Mouse (Mus musculus): ENCODE data around the gene Clic3. TPM values are rescaled to one million over a fixed set of nuclear protein-coding genes. Genes with fewer than 3 reads are reported as not detected.

Gene Clic3
- total RNA-seq, 2 experiments from 2014 or later: 0.58 TPM; not detected in 1

DNA sequence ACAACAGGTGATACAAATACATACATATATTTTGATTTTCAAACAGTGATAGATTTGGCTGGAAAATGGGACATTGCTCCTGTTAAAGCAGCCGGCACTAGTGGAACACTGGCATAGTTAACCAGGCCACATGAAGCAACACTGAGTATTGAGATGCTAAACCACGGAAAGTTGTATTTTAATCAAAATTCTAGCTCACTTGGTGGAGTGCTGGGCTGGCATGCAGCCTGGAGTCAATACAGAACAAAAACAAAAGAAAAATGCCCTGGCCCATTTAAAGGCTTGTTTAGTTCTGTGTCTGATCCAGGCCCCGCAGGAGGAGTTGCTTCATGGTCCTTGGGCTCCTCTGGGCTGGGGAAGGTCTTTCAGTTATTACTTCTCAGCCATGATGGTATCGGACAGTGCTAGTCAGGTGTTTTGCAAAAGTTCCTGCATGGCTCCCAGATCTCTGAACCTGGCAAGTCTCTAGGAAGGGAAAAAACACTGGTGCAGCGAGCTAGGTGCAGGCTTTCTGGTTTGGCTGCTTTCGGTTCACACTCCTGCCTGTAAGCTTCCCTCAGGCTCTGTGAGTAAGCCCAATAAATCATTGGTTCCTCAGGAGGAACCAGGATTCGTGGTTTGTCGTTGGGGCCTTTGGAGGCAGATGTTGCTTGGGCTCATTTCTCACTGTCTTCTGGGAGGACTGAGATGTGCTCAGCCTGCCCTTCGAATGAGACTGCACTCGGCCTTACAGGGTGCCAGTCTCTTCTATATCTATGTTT, 23.1 kb downstream of the Clic3 start:
- DNase-seq (ENCODE audit: low spot score in 2 of 2): peak in 1 of 2 experiments; percentile 58

DNA sequence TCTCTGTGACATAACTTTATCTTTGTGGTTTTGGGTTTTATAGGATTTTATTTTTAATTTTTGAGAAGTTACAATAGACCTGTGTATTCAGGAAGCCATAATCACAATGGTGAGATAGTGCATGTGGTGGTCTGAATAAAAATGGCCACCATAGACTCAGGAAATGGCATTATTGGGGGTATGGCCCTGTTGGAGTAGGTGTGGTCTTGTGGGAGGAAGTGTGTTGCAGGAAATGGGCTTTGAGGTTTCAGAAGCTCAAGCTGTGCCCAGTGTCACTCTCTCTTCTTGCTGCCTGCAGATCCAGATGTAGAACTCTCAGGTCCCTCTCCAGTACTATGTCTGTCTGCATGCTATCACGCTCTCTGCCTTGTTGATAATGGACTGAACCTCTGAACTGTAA, 23.9 kb downstream of the Clic3 start:
- DNase-seq (ENCODE audit: low spot score in 2 of 2): no peak

- DNase-seq (ENCODE audit: low spot score in 2 of 2): no peak
Measured at GRCm38 (mm10) chr2:25482969-25483368, 26.3 kb downstream of the Clic3 start.

DNA sequence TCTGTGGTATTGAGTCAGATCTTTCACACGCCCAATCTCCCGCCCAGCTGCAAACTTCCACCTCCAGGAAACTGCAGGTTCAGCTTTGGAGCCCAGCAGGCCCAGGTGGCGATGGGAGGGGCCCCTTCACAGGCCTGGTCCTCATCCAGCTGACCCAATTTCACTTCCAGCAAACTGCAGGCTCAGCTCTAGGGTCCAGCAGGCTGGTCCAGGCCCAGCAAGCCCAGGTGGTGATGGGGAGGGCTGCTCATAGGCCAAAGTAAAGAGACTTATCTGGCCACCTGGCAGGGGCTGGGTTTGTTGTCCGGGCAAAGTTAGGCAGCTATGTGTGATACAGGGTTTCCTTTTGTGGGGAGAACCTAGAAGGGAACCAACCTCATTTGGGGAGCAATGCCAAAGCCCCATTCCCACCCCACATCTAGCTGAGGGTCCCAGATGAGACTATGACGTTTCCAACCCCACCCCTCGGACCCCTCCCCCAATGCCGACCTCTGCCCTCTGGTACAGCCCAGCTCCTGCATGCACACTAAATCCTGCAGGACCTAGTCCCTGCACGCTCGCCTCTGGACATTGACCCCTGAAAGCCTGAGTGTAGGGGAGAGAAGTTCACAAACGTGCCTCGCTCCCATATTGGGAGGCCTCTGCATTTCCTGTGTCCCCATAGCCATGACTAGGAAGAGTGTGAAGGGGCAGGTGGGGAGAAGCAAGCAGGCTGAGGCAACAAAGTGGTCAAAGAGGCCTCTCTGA, 28.4 kb downstream of the Clic3 start:
- no peak for DNase-seq (ENCODE audit: low spot score in 2 of 2)

- DNase-seq (ENCODE audit: low spot score in 2 of 2): no peak
Measured at GRCm38 (mm10) chr2:25487965-25488670, 31.5 kb downstream of the Clic3 start.

- no peak for DNase-seq (ENCODE audit: low spot score in 2 of 2)
Measured at GRCm38 (mm10) chr2:25488671-25489068, 32.0 kb downstream of the Clic3 start.

- no peak for DNase-seq (ENCODE audit: low spot score in 2 of 2)
Measured at GRCm38 (mm10) chr2:25492988-25493387, 36.4 kb downstream of the Clic3 start.

DNA sequence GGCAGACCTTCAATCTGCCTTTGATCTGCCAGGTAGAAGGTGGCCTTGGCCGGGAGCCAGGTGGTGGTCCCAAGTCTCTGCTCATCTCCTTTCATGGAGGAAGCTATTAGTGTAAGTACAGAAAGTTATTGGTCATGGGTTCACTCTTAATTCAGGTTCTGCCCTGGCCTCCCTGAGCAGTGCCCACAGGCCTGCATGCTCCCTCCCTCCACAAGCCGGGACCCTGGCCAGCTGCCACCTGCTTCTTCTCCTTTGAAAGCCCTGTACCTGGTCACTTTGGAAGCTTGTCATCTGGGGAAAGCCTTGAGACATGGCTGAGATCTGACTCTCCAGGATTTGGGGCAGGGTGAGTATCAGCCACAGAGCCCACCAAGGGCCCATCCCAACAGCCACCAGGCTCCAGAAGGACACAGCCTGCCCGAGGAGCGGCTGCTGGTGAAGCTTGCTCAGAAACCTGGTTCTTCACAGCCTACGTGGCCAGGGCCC, 36.9 kb downstream of the Clic3 start, which contains the start of gene Lcn12:
TSS of gene Lcn12 (minus strand) at position 436 of the 486 bp plus-strand sequence.
- DNase-seq (ENCODE audit: low spot score in 2 of 2): no peak

GRCm38 (mm10) chr2:25496462-25496861, 39.8 kb downstream of the Clic3 start:
- DNase-seq (ENCODE audit: low spot score in 2 of 2): no peak

GRCm38 (mm10) chr2:25497846-25498575, 41.4 kb downstream of the Clic3 start:
- no peak for DNase-seq (ENCODE audit: low spot score in 2 of 2)

GRCm38 (mm10) chr2:25498622-25499478, 42.2 kb downstream of the Clic3 start:
- no peak for DNase-seq (ENCODE audit: low spot score in 2 of 2)

DNA sequence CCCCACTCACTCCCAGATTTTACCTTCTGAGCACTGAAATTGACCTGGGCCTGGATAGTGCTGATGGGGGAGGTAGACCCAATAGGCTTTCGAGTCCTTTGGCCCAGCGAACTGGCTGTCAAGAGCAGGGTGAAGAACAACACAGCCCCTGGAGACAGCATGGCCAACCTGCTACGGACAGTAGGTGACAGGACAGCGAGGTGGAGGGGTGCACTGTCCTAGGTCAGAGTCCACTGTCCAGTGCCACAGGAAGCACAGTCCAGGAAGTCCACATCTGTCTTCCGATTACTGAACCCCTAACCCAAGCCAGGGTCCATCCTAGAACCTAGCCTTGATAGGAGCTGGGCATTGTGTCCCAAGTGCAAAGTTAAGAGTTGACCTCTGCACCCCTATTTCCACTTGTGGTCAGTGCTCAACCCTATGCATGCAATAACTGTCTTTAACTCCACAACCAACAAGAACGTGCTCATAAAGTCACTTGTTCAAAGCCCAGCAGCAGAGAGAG, 43.5 kb downstream of the Clic3 start:
- DNase-seq (ENCODE audit: low spot score in 2 of 2): no peak

- peak; percentile 78 to 90 for DNase-seq (ENCODE audit: low spot score in 2 of 2)
Measured at GRCm38 (mm10) chr2:25500576-25501405, 44.2 kb downstream of the Clic3 start, which contains the start of gene Fbxw5. TSS of gene Fbxw5 (plus strand) at chr2:25500750.

DNA sequence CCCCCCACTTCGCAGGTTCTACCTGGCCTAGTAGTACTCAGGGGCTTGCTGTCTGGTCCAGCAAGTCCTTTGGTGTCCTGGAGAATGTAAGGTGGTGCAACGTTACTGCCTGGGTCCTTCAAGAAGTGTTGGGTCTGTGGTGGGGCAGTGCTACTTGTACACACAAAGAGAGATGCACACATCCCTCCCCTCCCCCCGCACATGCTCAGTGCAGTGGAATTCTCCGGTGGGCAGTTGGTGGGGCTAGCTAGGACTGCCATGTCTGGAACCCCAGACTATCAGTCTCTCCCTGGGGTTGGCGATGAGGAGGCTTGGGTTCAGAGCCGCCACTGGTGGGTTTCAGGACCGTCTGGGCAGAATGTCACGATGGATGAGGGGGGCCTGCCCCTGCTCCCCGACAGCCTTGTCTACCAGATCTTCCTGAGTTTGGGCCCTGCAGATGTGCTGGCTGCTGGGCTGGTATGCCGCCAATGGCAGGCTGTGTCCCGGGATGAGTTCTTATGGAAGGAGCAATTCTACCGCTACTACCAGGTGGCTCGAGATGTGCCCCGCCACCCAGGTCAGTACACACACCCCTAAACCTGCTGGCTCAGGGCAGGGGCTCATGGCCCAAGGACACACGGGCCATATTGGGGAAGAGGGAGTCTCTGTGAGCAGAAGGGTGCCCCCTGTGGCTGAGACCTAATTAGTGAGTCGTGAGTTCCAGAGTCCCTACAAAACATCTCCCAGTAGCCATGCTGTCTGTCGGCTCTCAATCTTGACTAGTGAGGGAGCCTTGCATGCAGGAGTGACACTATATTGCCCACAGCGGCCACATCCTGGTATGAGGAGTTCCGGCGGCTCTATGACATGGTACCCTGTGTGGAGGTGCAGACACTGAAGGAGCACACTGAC, 45.2 kb downstream of the Clic3 start, which contains the start of gene C8g:
TSS of gene C8g (minus strand) at position 127 of the 894 bp plus-strand sequence.
- DNase-seq (ENCODE audit: low spot score in 2 of 2): no peak

DNA sequence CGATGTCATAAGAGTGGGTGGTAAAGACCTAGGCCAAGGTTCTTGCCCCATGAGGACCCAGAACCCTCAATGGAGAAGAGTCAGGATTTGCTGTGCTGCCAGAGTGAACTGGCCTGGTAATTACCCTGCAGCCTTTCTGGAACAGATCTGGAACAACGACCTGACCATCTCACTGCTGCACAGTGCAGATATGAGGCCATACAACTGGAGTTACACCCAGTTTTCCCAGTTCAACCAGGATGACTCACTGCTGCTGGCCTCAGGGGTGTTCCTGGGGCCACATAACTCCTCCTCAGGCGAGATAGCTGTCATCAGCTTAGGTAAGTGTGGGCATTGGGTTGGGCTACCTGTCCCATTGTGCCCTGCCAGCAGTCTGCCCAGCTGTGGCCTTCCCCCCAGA, 46.1 kb downstream of the Clic3 start:
- DNase-seq (ENCODE audit: low spot score in 2 of 2): no peak

- no peak for DNase-seq (ENCODE audit: low spot score in 2 of 2)
Measured at GRCm38 (mm10) chr2:25504538-25504937, 47.9 kb downstream of the Clic3 start.

GRCm38 (mm10) chr2:25505000-25505399, 48.4 kb downstream of the Clic3 start:
- DNase-seq (ENCODE audit: low spot score in 2 of 2): no peak

- no peak for DNase-seq (ENCODE audit: low spot score in 2 of 2)
Measured at GRCm38 (mm10) chr2:25505860-25506259, 49.2 kb downstream of the Clic3 start.
